Mouse (Mus musculus) inflammation-experienced regulatory T-cells, adult 6 months (primary cell): ENCODE results near the gene Trpv2. TPM values are rescaled to one million over a fixed set of nuclear protein-coding genes. Genes with fewer than 3 reads are reported as not detected.

Experiments
- ATAC-seq: one replicate; pipeline ENCODE4 v1.8.0; 2017
- polyA plus RNA-seq, 3 experiments: library from polyadenylated mRNA; unstranded; fragments of 100-300 nt; shearing (Covaris generic); gene quantifications; one replicate each; pipeline ENCODE4 v1.2.1; 2017

The Trpv2 gene
- polyA plus RNA-seq, 3 experiments from 2014 or later = 73.0 to 108 (median 73.7) TPM

DNA sequence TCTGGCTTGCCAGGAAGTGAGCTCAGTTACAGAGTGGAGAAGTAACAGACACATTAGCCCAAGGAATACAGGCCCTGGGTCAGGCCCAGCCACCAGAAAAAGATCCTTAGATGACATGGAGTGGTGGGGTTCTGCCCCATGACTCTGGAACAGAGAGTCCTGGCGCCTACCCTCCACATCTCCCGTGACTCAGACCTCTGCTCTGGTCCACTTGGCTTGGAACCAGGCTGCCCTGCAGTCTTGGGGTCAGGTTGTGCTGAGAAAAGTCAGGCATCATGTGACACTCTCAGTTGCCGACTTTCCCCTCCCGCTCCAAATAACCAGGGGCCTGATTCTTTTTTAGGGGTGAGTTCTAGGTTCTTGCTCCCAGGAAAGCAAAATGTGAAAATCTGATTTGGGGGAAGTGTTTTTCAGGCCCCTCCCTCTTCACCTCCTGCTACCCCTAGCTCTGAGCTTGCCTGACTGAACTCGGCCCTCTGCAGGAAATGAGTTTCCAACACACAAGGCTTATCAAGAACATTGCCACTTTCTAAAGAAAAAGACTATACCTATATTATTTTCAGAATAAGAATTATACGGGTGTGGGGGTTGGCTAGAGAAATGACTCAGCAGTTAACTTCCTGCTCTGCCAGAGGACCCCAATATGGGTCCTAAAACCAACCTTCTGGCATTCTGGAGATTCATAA is 15.2 kb upstream of the Trpv2 start:
- no peak for ATAC-seq

DNA sequence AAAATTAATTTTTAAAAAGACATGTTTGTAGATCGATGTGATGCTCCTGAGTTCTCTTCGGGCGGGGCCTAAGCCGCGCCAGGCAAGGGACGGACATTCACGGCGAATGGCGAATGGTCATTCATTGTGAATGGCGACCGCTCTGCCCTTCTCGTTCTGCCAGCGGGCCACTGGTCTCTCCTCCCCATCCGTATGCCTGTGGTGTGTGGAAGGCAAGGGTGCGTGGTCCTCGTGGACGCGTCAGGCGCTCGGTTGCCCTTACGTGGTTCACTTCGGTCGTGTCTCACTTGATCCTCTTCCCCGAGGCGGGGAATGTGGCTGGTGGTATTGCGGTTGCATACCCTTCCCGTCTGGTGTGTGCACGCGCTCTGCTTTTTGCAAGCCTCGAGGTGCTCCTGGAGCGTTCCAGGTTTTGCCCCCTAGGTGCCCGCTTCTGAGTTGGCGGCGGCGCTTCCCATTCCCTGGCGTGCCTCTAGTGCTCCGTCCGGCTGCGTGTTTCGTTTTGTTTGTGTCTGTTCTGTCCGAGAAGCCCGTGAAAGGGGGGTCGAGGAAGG is 13.7 kb upstream of the Trpv2 start:
- no peak for ATAC-seq

DNA sequence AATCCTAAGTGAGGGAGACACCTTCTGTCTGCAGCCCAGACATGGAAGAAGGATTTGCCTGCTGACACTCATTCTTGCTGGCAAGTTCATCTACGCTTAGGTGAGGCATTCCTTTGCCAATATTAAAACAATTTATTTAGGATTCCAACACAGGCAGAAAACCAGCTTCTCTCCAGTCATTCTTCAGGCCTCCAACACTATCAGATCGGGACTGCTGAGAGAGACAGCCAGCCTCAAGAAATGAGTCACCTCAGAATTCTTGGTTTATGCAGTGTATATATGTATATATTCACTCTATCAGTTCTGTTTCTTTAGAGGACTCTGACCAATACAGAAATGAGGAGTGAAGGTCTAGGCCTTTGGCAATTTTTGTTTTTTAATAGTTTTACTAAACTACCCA is 10.7 kb upstream of the Trpv2 start:
- no peak for ATAC-seq

DNA sequence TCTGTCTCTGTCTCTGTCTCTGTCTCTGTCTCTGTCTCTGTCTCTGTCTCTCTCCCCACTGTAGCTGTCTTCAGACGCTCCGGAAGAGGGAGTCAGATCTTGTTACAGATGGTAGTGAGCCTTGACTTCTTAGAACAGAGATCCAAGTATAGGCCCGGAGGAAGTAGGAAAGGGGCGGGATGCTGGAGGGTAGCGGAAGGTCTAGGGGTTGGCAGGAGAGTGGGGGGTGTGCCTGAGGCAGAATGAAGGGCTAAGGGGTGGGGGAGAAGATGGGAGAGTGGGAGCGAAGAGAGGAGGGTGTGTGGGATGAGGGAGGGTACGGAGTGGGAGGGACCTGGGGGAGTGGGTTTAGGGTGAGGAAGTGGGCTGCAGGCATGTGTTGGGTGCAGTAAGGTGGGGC is 8.5 kb upstream of the Trpv2 start:
- no peak for ATAC-seq

DNA sequence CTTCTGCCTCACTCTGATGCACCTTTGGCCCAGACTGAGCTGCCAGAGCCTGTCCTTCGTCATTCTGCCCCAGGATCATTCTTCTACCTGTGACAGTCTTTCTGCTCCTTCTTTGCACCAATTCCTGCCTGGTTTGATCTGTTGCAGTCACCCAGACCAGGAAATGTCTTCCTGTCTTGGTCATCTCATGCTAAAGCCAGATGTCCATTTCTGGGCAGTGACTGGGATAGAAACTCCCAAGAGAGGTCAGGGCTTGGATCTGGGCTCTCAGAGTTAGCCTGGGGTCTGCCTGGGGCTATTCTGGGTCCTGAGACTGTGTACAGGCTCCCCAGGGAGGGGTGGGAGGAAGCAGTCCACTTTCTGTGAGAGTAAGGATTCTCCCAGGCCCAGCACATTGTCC is 8.1 kb upstream of the Trpv2 start:
- ATAC-seq = no peak

DNA sequence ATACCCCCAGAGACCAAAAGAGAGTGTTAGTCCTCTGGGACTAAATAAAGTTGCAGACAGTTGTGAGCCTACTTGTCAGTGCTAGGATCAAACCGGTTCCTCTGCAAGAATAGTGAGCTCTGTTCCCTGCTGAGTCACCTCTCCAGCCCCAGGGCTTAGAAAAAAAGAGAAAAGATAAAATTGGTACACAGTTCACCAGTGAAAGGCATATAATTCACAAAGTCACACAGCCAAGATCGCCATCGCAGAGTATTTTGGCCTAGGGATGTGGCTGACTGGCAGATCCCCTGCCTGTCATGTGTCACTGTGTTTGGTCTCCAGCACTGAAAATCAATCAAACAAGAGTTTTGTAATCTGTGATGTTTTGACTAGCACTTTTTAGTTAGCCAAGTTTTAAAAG is 6.0 kb upstream of the Trpv2 start:
- no peak for ATAC-seq

DNA sequence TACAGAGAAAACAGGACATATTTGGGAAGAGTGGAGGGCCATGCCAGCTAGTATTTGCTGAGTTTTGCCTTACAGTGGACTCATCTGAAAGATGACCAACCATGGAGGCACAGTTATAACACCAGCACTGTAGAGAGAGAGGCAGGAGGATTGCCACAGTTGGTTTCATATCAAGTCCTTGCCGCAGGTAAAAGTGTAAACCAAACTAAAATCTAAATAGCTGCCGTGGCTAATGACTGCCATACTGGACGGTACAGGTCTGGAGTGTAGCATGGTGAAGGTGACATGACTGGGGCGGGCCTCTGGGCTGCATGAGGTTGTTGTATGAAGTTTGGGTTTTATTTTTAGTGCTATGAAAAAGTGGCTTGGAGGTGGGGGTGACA is 408 bp downstream of the Trpv2 start:
- no peak for ATAC-seq

DNA sequence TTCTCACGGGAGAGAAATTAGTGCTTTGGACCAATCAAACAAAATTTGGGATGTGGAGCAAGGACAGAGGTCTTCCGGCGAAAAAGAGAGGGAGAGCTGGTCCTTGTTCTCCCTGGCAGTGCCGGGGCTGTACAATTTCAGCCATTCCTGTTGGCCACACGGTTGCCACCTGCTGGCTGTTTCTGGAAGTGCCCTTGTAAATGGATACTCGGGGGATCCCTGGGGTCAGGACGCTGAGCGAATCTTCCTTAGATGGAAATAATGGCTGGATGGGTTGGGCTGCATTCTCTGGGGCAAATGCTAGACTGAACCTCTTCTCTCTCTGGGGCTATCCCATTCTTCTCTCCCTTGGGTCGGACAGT is 992 bp downstream of the Trpv2 start:
- ATAC-seq = no peak

DNA sequence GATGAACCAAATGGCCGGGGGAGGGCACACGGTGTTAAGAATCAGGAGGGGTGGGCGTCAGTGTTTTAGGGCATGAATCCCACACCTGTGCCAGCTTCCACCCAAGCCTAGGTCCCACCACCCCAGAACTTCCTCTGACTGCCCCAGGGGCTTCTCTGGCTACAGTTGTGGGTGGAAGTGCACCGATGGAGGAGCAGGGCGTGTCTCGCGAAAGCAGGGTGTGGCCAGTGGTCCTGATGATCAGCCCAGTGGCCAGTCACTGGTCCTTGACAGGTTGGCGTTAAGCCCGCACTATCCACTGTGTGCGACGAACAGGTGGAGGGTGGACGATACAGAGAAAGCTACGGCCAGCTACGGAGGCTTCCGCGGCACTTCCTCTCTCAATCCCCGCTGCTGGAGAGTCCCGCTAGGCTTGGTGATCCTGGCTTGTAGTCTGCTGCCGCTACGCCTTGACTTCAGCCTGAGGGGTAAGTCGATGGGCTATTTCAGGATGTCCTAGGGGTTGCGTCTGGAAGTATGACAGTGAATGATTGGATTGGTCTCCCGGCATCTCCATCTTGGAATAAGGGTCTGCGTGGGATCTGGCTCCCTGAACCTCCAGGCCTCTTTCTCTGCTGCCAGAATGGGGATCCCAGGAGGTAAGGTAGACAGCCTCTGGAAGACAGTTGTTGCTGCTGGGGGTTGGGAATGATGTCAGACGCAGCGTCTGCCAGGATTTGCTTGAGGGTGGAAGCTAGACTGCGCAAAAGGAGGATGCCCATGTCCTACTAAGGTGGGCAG is 1.6 kb downstream of the Trpv2 start:
- ATAC-seq = no peak

DNA sequence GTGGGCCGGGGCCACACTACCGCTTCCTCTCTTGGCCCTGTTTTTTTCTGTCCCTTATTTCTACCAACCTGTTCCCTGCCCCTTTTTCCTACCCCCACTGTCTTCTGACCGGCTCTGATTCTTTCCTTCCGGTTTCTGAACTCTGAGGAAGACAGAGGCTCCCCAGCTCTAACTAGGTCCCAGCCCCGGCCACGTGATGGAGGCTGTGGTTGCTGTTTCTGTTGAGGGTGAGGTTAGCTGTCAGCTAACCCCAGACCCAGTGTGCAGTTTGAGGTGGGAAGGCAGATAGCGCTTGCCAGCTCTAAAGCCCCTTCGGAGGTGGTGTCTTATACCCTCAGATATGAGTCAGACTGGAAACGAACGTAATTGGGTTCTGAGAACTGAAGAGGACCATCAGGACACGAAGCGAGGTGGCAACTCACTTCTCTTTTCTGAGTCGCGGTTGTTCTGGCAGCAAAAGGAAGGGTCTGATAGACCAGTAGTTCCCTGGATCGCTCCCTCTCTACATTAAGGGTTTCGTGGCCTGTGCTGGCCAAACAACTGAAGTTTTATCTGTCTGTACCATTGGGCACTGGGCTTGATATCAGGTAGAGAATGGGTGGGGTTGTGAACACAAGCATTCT is 2.4 kb downstream of the Trpv2 start:
- ATAC-seq = peak; percentile 76

DNA sequence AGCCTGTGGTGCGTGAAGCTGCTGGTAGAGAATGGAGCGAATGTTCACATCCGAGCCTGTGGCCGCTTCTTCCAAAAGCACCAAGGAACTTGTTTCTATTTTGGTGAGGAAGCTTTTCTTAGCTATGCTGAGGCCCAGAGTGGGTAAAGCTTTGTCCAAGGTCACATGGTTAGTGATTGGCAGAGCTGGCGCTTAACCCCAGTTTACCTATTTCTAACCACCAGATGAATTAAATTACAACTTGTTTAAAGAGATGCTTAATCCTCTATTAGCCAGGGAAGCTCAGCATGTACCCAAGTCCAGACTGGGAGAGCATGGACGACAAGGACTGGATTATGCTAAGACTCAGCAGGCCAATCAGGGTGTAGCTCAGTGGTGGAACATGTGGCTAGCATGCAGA is 8.7 kb downstream of the Trpv2 start:
- ATAC-seq = no peak

DNA sequence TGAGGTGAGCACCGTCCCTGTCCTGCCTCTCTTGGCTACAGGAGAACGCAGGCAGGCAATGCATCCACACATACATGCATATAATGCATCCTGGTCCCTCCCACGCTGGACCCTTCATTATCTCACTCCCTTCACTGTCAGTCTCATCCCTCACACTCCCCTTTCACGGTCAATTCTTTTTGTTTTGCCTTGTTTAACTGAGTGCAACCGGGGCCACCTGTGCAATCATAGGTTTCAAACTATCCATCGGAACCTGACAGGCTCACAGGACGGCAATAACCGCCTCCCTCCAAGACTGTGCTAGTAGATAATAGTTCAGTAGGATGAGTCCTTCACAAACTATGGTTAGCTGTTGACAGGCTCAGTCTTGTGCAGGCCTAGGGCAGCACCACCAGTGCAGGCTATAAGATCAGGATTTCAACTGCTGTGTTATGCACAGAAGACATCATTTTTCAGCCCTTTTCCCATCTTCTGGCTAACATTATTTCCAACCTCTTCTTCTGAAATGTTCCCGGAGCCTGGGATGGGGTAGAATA is 10.5 kb downstream of the Trpv2 start:
- no peak for ATAC-seq

DNA sequence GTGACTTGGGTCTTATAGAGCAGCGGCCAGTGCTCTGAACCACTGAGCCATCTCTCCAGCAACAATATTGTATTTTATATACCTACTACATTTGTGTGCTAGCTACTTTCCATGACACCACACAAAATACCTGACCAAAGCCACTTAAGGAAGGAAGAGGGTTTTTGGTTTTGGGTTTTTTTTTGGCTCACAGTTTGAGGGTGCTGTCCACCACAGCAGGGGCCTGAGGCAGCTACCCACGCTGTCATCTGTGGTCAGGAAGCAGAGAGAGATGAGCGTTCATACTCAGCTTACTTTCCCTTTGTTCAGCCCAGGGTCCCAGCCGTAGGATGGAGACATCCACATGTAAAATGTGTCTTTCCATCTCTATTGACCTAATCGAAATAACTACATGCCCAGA is 12.7 kb downstream of the Trpv2 start:
- ATAC-seq = no peak

DNA sequence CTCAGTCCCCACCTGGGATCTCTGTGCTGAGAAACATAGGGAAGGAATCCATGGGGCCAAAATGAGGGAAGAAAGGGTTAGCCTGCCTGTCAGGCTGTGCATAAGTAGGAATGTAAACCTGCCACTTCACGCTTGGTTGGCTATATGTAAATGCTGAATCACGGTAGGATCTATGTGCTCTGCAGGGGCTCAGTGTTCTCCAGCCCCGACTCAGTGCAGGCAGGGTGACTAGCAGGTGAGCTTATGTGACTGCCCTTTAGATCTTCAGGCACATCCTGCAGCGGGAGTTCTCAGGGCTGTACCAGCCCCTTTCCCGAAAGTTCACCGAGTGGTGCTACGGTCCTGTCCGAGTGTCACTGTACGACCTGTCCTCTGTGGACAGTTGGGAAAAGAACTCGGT is 15.1 kb downstream of the Trpv2 start:
- no peak for ATAC-seq

DNA sequence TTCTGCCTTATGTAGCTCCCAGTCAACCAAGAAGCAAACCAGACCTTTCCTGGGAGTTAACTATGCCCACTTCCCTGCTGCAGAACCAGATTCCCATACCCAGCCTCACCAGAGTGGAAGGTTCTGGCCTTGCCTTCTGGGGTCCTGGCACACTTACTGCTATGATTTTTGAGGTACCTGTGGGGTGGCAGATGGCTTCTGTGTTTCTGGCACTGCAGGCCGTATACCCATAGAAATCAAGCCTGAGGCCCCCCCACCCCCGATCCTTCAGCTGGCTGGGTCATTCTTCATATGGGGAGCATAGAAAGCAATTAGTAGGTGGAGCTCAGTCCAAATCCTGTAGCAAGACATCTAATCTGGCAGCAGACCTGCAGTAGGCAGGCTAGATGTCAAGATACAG is 16.7 kb downstream of the Trpv2 start:
- ATAC-seq = no peak

DNA sequence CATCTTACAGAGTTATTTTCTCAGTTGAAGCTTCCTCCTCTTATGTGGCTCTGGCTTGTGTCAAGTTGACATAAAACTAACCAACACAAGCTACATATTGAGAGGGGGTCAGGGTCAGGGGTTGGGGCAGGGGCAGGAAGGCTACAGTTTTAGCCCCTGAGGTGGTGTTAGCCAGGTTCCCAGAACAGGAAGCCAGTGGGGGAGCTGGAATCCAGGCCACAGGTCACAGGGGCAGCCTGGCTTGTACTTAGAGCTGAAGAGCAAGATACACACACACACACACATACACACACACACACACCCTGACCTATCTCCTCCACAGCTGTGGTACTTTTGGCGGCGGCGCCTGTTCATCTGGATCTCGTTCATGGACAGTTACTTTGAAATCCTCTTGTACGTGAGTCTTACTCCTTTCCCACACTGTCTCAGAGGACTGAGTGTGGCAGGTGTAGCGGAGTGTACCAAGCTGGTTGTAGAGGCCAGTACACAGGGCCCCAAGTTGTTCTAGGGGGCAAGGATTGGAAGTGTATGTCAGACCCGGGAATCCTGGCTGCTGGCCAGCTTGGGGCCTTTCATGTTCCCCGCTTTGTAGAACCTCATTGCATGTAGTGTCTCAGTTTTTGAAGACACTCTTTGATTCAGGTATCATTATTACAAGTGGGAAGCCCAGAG is 17.8 kb downstream of the Trpv2 start:
- no peak for ATAC-seq

DNA sequence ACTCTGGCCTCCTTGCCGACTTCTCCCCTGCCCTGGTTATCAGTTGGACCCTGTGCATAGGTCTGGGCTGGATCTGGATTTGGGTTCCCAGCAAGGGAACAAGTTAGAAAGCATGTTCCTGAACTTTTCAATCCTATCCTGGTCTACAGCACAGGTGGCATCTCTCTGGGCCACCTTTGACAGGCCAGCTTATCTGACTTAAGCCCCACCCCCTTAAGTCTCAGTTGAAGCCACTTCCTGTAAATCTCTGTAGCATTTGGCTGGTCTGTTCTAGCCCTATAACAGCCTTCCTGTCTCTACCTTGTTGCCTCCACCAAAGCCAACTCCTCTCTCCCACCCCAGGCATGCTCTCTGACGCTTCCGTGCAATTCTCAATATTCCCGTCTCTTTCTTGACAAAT is 24.3 kb downstream of the Trpv2 start:
- ATAC-seq = no peak

DNA sequence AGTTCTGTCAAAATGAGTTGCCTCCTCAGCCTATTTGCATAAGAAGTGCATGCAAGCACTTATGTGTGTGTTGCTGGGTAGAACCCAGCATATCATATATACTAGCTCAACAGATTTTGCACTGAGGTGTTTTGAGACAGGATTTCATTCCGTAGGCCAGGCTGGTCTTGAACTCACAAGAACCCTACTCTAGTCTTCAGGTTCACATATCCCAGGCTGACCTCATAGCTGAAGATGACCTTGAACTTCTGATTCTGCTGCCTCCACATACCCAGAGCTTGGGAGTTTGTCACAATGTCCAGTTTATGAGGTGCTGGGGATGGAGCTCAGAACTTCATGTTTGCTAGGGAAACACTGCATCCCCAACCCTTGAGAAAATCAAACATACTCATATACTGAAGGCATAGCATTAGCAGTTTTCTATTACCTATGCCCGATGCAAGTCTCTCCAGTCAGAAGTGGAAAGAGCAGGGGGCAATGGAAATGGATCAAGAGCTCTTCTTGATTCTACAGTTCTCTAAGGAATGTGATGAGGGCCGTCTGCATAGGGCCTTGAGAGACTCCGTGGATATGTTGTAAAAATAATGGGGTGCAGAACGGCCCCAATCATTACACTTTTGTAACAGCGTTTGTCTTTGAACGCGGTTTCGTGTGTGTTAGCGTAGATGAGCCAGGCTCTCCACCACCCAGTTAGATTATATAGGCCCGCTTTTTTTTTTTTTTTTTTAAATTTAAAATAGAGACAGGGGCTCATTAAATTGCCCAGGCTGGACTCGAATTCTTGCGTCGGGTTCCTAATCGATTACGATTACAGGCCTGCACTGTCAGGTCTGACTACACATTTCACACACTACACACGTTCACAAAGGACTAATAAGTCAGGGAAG is 27.7 kb downstream of the Trpv2 start:
- ATAC-seq = no peak

DNA sequence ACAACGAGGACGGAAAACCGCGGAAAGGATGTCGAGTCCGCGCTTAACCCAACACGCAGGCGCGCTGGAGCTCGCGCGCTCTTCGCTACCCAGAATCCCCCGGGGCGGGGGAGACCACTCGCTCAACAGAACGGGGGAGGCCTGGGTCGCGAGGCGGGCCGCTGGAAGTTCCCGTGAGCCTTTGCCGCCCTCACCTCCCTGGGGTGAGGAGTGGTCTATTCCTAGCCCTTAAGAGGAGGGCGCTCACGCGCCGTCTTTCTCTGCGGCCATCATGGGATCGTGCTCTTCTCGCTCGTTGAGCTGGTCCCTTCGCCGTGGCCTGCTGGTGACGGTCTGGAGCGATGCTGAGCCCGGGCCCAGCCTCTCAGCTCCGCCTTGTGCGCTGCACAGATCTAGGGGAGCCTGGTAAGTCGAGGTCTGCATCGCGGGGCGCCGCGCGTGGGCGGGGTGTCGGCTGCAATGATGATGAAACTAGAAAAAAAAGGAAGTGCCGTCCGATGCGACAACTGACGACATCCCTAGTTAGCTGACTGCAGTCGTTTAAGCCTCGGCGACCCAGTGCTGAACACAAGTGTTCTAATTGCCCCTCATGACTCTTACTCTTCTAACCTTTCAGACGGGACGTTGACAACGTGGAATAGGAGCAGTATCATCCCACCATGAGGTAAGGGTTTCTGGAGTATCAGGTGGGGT is 28.5 kb downstream of the Trpv2 start:
- peak; percentile 92 for ATAC-seq

DNA sequence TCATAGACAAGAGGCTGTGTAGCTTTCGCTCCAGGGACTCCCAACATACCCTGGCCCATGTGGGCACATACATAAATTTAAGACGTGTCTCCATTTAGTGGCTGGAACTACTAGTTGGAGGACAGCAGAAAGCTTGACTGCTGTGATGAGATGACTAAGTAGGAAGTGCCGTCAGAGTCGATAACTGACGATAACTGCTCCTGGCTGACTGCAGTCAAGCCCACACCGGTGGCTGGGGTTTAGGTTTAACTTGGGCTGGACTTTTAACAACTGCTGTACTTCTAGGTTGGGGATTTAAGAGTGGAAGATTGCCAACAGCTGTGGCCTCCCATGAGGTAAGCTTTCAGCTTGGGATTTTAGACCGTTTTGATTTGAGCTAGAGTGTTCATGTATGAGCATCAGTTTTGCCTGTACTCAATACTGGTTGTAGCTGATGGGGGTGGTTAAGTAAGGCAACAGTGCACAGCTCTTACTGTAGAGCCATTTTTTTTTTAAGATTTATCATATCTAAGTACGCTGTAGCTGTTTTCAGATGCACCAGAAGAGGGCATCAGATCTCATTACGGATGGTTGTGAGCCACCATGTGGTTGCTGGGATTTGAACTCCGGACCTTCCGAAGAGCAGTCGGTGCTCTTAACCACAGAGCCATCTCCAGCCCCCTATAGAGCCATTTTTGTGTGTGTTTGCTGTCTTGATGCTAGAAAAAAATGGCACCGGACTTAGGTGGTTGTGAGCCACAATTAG is 29.2 kb downstream of the Trpv2 start:
- peak; percentile 24 for ATAC-seq
